Mouse (Mus musculus): ENCODE results near the gene Ftsj3. TPM values are rescaled to one million over a fixed set of nuclear protein-coding genes. Genes with fewer than 3 reads are reported as not detected.
"Not testable (repeated sequence)": the region's sequence is repeated elsewhere in the genome, so short reads cannot be mapped to it uniquely, and the experiment has no call there.

Gene Ftsj3
- polyA plus RNA-seq, 1 experiment from 2014 or later: 54.1 TPM

- H3K27me3 ChIP-seq: no peaks in the 10 kb centered on the region
- peaks cover 54% of the 10 kb centered on the region for H3K36me3 ChIP-seq
- H3K4me3 ChIP-seq: no peak overlapping the region
- no peak overlapping the region for H3K9ac ChIP-seq
- WGBS: 67% methylated on average over 15 of the region's 15 CpGs
- 0 out of 2 replicates have a peak overlapping the region, but pooled peaks have one; percentile 49 for H3K4me2 ChIP-seq
- H3K9me3 ChIP-seq: no peaks in the 10 kb centered on the region
- H3K4me1 ChIP-seq: peaks cover 43% of the 10 kb centered on the region
- ATAC-seq (ENCODE audit: borderline replicate concordance, extremely low read depth, low FRiP score, low TSS enrichment): no peak
- H3K27ac ChIP-seq: peak overlapping the region; percentile 82; the same call in 1 of the 2 replicates
Observed at GRCm38 (mm10) chr11:106267311-106267852, 11.5 kb upstream of the Ftsj3 start.

- no peak overlapping the region for H3K4me2 ChIP-seq
- peaks cover 41% of the 10 kb centered on the region for H3K4me1 ChIP-seq
- peaks cover 63% of the 10 kb centered on the region for H3K36me3 ChIP-seq
- H3K9ac ChIP-seq: no peak overlapping the region
- H3K9me3 ChIP-seq: no peaks in the 10 kb centered on the region
- no peak overlapping the region for H3K27ac ChIP-seq
- H3K27me3 ChIP-seq: no peaks in the 10 kb centered on the region
- WGBS: 87% methylated on average over 10 of the region's 10 CpGs
- no peak for ATAC-seq (ENCODE audit: borderline replicate concordance, extremely low read depth, low FRiP score, low TSS enrichment)
- no peak overlapping the region for H3K4me3 ChIP-seq
Observed at GRCm38 (mm10) chr11:106266431-106266830, 10.6 kb upstream of the Ftsj3 start.

- Histone ChIP-seq H3K27me3 (no peaks in the 10 kb centered on the region), H3K4me2 (no peak overlapping the region), H3K4me1 (peaks cover 32% of the 10 kb centered on the region), H3K36me3 (peaks cover 72% of the 10 kb centered on the region), H3K9ac (no peak overlapping the region), H3K27ac (no peak overlapping the region), H3K4me3 (no peak overlapping the region), H3K9me3 (no peaks in the 10 kb centered on the region)
- WGBS: 85% methylated on average over 4 of the region's 4 CpGs
- ATAC-seq (ENCODE audit: borderline replicate concordance, extremely low read depth, low FRiP score, low TSS enrichment): no peak
Observed at GRCm38 (mm10) chr11:106265570-106265969, 9.7 kb upstream of the Ftsj3 start.

GRCm38 (mm10) chr11:106264988-106265387, 9.1 kb upstream of the Ftsj3 start:
- Histone ChIP-seq H3K4me1 (peaks cover 26% of the 10 kb centered on the region), H3K9ac (no peak overlapping the region), H3K27me3 (no peaks in the 10 kb centered on the region), H3K4me2 (no peak overlapping the region), H3K36me3 (peaks cover 73% of the 10 kb centered on the region), H3K27ac (no peak overlapping the region), H3K9me3 (no peaks in the 10 kb centered on the region), H3K4me3 (no peak overlapping the region)
- WGBS: 85% methylated on average over 15 of the region's 15 CpGs
- ATAC-seq (ENCODE audit: borderline replicate concordance, extremely low read depth, low FRiP score, low TSS enrichment): no peak

- H3K36me3 ChIP-seq: peaks cover 78% of the 10 kb centered on the region
- H3K4me3 ChIP-seq: no peak overlapping the region
- no peaks in the 10 kb centered on the region for H3K27me3 ChIP-seq
- no peak overlapping the region for H3K4me2 ChIP-seq
- H3K9me3 ChIP-seq: no peaks in the 10 kb centered on the region
- peaks cover 18% of the 10 kb centered on the region for H3K4me1 ChIP-seq
- 83% methylated on average over 9 of the region's 9 CpGs for WGBS
- no peak for ATAC-seq (ENCODE audit: borderline replicate concordance, extremely low read depth, low FRiP score, low TSS enrichment)
- H3K27ac ChIP-seq: no peak overlapping the region
- no peak overlapping the region for H3K9ac ChIP-seq
Observed at GRCm38 (mm10) chr11:106263963-106264362, 8.1 kb upstream of the Ftsj3 start.

- no peak overlapping the region for H3K27ac ChIP-seq
- ATAC-seq (ENCODE audit: borderline replicate concordance, extremely low read depth, low FRiP score, low TSS enrichment): no peak
- H3K9ac ChIP-seq: no peak overlapping the region
- peaks cover 69% of the 10 kb centered on the region for H3K36me3 ChIP-seq
- no peak overlapping the region for H3K4me3 ChIP-seq
- no peaks in the 10 kb centered on the region for H3K9me3 ChIP-seq
- no peaks in the 10 kb centered on the region for H3K27me3 ChIP-seq
- H3K4me1 ChIP-seq: peaks cover 13% of the 10 kb centered on the region
- no peak overlapping the region for H3K4me2 ChIP-seq
- 58% methylated on average over 14 of the region's 14 CpGs for WGBS
Observed at GRCm38 (mm10) chr11:106260826-106261450, 5.1 kb upstream of the Ftsj3 start.

- H3K4me3 ChIP-seq: peak overlapping the region; percentile 69
- peak overlapping the region; percentile 70 for H3K4me2 ChIP-seq
- peak overlapping the region; percentile 82 for H3K9ac ChIP-seq
- no peak for ATAC-seq (ENCODE audit: borderline replicate concordance, extremely low read depth, low FRiP score, low TSS enrichment)
- H3K36me3 ChIP-seq: peaks cover 50% of the 10 kb centered on the region
- peaks cover 20% of the 10 kb centered on the region for H3K4me1 ChIP-seq
- WGBS: 55% methylated on average over 5 of the region's 5 CpGs
- H3K27me3 ChIP-seq: no peaks in the 10 kb centered on the region
- peak overlapping the region; percentile 71; the same call in 1 of the 2 replicates for H3K27ac ChIP-seq
- no peaks in the 10 kb centered on the region for H3K9me3 ChIP-seq
Observed at GRCm38 (mm10) chr11:106256775-106257174, 896 bp upstream of the Ftsj3 start.

GRCm38 (mm10) chr11:106255174-106255573, 705 bp downstream of the Ftsj3 start:
- H3K9me3 ChIP-seq: no peaks in the 10 kb centered on the region
- WGBS: 1% methylated on average over 22 of the region's 22 CpGs
- peaks cover 20% of the 10 kb centered on the region for H3K4me1 ChIP-seq
- ATAC-seq (ENCODE audit: borderline replicate concordance, extremely low read depth, low FRiP score, low TSS enrichment): no peak
- H3K4me2 ChIP-seq: peak overlapping the region; percentile 70
- peak overlapping the region; percentile 69 for H3K4me3 ChIP-seq
- H3K27ac ChIP-seq: peak overlapping the region; percentile 71
- no peaks in the 10 kb centered on the region for H3K27me3 ChIP-seq
- peaks cover 53% of the 10 kb centered on the region for H3K36me3 ChIP-seq
- peak overlapping the region; percentile 54 for H3K9ac ChIP-seq

GRCm38 (mm10) chr11:106254767-106255166, 1.1 kb downstream of the Ftsj3 start:
- WGBS: 13% methylated on average over 2 of the region's 2 CpGs
- Histone ChIP-seq H3K4me3 (peak overlapping the region; percentile 69), H3K36me3 (peaks cover 57% of the 10 kb centered on the region), H3K4me2 (peak overlapping the region; percentile 70), H3K9me3 (no peaks in the 10 kb centered on the region), H3K27me3 (no peaks in the 10 kb centered on the region), H3K9ac (peak overlapping the region; percentile 54), H3K27ac (no peak overlapping the region), H3K4me1 (peaks cover 20% of the 10 kb centered on the region)
- ATAC-seq (ENCODE audit: borderline replicate concordance, extremely low read depth, low FRiP score, low TSS enrichment): no peak

- Histone ChIP-seq H3K4me2 (no peak overlapping the region), H3K9me3 (no peaks in the 10 kb centered on the region; the same call in 1 of the 2 replicates), H3K27ac (no peak overlapping the region), H3K36me3 (peaks cover 96% of the 10 kb centered on the region), H3K4me1 (no peaks in the 10 kb centered on the region), H3K4me3 (no peak overlapping the region), H3K27me3 (no peaks in the 10 kb centered on the region), H3K9ac (no peak overlapping the region)
- ATAC-seq (ENCODE audit: borderline replicate concordance, extremely low read depth, low FRiP score, low TSS enrichment): no peak
- WGBS: 76% methylated on average over 7 of the region's 7 CpGs
Observed at GRCm38 (mm10) chr11:106249326-106249725, 6.6 kb downstream of the Ftsj3 start.

GRCm38 (mm10) chr11:106246834-106247233, 9.0 kb downstream of the Ftsj3 start:
- Histone ChIP-seq H3K9ac (no peak overlapping the region), H3K27me3 (no peaks in the 10 kb centered on the region), H3K27ac (no peak overlapping the region), H3K4me2 (no peak overlapping the region), H3K9me3 (no peaks in the 10 kb centered on the region; the same call in 1 of the 2 replicates), H3K4me3 (no peak overlapping the region), H3K4me1 (no peaks in the 10 kb centered on the region), H3K36me3 (peaks cover 98% of the 10 kb centered on the region)
- WGBS: 95% methylated on average over 1 of the region's 1 CpGs
- no peak for ATAC-seq (ENCODE audit: borderline replicate concordance, extremely low read depth, low FRiP score, low TSS enrichment)

GRCm38 (mm10) chr11:106233978-106234377, 21.9 kb downstream of the Ftsj3 start:
- H3K9me3 ChIP-seq; H3K27me3 ChIP-seq; H3K4me2 ChIP-seq; H3K4me1 ChIP-seq; H3K27ac ChIP-seq; H3K9ac ChIP-seq; H3K4me3 ChIP-seq; ATAC-seq (ENCODE audit: borderline replicate concordance, extremely low read depth, low FRiP score, low TSS enrichment): not testable (repeated sequence)
- H3K36me3 ChIP-seq: peaks cover 74% of the 10 kb centered on the region
- 77% methylated on average over 8 of the region's 8 CpGs for WGBS
